Mouse (Mus musculus): ENCODE measurements around the gene Cst9. TPM values are rescaled to one million over a fixed set of nuclear protein-coding genes. Genes with fewer than 3 reads are reported as not detected.

Cst9 gene
- not detected in 2 replicates for total RNA-seq (2021)
- long read RNA-seq, experiment 1: 0 reads
- long read RNA-seq, experiment 2: 0 reads

DNA sequence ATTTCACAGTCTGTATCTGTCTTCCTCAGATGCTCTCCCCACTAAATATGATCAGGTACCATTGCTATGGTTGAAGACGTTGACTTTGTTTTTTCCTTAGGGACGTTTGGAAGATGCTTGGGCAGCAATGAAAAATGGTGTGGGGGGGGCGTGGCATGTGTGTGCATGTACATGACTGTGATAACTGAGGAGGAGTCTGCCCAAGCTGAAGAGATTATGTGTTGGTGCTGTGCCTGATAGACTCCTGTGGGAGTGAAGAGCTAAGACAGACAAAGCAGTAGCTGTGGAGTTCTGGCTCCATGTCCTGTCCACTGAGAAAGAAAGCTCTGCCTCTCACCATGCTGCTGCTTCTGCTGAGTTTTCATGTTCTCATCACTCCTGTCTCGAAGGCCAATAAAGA lies at the start of gene Cst9:
Gene Cst9 (plus strand): TSS at position 236 of the 400 bp plus-strand sequence.
- no peak for DNase-seq

GRCm38 (mm10) chr2:148789142-148789541 lies 45.8 kb upstream of the Cst9 start, which contains the start of gene Cst12:
Gene Cst12 (plus strand): TSS chr2:148789361.
- DNase-seq: no peak

GRCm38 (mm10) chr2:148798485-148798884 lies 36.5 kb upstream of the Cst9 start, which contains the start of gene Cst8:
Gene Cst8 (plus strand): TSS chr2:148798785.
- no peak for DNase-seq

GRCm38 (mm10) chr2:148801491-148801921 lies 33.4 kb upstream of the Cst9 start:
- DNase-seq: no peak

GRCm38 (mm10) chr2:148806696-148807095 lies 28.3 kb upstream of the Cst9 start:
- DNase-seq: no peak

DNA sequence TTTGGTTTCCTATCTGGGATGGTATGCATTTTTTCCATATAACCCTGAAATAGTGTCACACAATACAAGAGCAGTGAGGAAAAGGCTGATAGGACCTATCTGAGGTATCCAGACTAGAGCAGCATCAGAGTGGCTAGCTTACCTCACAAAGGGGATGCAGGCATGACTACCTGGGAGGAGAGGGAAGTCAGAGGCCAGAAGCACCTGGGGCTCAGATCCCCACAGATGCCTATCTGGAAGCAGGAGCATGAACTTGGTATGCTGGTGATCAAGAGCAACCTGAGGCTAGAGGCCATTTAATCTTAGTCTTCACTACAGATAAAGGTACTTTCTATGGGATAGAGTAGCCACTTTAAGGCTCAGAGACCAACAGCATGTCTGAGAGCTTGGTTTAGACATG lies 15.0 kb upstream of the Cst9 start, which contains the start of gene Cst13:
Gene Cst13 (plus strand): TSS at position 173 of the 400 bp plus-strand sequence.
- DNase-seq: no peak

DNA sequence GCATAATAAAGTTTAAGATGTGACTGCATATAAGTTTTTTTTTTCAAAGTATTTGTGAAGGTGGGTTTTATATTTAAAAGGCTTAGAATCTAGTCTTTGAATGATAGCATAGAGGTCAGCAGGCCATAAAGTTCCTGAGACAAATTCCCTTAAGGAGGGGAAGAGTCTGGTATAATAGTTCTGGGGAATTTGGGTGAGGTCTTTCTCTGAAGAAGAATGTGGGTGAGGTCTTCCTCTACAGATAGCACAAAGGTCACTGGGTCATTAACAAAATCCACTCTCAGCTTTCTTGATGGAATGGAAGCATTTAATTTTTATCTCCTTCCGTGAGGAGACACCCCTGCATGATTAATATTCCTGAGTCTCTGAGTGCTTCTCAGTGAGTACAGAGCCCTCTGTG lies 9.0 kb upstream of the Cst9 start:
- DNase-seq: no peak

DNA sequence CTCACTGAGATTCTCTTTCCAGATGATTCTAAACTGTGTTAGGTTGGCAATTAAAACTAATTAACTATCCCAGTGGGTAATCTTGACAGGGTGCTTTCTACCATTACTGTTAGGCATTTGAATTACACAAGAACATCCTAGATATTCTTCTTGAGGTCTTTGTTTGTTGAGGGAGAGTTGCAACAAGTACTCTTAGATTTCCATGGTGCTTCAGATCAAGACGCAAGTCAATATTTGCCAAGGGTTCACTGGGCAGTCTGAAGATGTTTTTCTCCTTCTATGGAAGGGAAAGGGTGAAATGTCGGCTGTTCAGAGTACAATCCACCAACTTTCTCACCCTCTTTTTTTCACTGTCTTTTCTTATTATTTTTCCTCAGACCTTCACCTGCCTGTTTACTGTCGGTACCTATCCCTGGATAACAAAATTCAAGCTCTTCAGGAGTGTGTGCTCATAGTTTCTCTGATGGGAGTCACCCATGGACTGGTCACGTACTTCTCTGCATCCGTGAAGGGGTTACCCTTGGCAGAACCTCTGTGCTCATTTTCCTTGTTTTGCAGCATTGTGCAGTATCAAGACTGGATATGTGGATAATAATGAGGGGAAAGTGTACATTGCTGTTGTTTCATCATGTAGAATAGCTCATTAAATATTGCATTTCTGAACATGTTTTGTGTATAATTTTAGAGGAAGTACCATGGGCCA lies 3.3 kb downstream of the Cst9 start:
- DNase-seq: no peak

DNA sequence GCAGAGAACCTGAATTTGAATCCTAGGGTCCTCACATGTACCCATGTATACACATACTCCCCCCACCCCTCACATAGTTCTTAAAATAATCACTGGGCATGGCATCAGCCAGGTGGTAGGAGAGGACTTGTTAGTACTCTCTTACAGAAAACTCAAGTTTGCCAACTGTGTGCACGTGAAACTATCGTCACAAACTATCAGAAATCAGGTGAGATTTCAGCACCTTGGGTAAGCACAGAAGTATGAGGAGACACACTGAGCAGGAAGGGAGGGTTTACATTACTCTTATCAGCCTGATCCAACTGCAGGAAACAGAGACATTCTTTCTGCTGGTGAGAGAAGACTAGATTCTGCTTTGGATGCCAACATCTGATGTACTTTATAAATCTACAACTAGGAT lies 4.3 kb downstream of the Cst9 start:
- DNase-seq: no peak

DNA sequence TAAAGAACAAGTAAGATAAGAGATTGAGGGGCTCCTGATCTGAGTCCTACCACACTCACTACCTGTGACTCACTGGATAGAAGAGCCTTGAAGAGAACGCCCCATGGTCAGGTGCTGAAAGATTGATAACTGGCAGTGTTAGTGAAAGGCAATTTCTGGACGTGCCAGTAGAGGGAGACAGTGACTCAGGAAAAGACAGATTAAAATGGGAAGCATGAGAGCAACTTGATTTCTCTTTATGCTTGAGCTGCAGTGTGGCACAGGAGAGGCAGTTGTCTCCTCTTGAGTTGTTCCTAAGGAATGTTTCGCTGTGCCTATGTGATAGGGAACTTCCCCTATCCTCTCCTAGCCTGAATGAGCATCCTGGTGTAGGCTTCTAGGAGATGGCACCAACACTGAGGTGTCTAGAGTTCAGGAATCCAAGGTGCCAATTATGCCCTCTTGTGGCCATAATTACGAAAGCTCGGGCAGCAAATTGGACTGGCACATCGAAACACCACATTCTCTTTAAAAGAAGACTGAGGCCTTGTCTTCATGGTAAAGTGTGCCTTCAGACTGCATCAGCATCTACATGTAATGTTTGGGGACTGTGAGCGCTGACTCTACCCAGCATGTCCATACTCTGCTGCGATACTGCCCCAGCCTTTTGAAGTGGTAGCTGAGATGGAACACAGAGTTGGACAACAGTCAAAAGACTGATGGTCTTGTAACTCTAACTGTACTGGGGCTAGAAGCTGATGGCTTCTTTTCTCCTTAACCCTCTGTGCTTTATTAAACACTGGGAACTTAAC lies 16.4 kb downstream of the Cst9 start:
- peak; percentile 81 for DNase-seq

GRCm38 (mm10) chr2:148856630-148857400 lies 21.9 kb downstream of the Cst9 start:
- DNase-seq: peak; percentile 14

DNA sequence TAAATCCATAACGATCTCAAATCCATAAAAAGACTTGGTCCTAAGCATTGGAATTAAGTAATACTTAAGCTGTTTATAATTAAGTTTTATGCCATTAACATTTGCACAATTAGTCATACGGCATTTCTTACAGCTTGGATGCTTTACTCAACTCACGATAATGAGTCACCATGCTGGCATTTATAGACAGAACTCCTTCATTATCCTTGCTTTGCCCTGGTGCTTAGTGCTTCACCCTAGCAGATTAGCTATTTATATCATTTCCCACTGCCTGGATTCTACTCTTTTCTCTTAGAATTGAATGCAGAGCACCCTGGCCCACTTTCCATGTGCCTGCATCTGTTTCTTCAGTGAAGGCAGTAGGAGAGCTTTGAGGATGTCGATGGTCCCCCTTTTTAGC lies 22.6 kb downstream of the Cst9 start:
- DNase-seq: no peak

- no peak for DNase-seq
These were observed 26.0 kb downstream of the Cst9 start for GRCm38 (mm10) chr2:148860993-148861392.

- no peak for DNase-seq
These were observed 26.7 kb downstream of the Cst9 start for GRCm38 (mm10) chr2:148861693-148862092.

- no peak for DNase-seq
These were observed 30.0 kb downstream of the Cst9 start, which contains the start of gene 9230104L09Rik for GRCm38 (mm10) chr2:148864966-148865365. Gene 9230104L09Rik (minus strand): TSS chr2:148865038.

- DNase-seq: no peak
These were observed 34.0 kb downstream of the Cst9 start for GRCm38 (mm10) chr2:148868959-148869358.

DNA sequence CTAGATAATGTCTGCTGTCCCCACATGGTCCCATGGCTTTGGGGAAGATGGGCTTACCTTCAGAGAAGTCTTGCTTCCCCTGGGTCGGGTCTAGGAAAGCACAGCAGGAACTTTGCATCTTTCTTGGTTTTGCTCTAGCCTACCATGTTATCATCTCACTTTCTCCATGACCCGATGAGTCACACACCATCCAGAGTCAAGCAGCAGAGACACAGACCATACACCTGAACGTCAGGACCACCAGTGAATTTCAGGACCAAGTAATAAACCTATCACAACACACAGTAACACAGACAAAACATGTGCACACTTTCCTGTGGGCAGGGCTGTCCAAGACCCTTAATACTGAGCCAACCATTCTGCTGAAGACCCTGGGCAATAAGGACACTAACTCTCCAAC lies 35.6 kb downstream of the Cst9 start:
- DNase-seq: no peak

- DNase-seq: no peak
These were observed 37.9 kb downstream of the Cst9 start for GRCm38 (mm10) chr2:148872860-148873259.

- DNase-seq: no peak
These were observed 39.3 kb downstream of the Cst9 start for GRCm38 (mm10) chr2:148874224-148874616.

DNA sequence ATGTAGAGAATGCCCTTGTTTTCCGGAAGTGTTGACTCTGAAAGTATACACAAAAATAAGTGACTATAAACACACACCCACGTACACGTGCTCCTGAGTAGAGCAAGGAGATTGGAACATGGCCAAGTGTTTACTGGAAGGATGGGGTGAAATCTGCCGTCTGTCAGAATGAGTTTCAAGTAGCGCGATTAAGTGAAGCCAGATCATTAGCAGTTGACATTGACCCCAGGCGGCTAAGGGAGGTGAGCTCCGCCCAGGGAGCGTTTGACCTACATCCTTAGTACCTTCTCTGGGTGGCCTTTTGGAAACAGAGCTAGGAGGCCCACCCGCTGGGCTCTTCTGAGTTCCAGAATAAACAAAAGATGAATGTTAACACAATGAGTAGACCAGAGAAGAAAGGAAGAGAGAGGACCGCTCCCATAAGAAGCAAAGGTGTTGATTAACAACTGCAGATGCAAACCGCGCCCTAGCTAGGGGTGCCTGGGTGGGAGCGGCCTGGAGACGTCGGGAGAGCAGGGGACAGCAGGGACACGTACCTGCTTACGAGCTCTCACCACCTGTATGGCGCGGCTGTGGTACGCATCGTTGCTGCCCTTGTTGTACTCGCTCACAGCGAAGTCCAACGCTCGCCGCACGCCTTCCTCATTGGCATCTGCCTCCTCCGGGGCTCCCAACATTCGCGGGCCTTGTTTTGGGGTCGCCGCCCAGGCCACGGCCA lies 39.8 kb downstream of the Cst9 start:
- DNase-seq: peak; percentile 48

- peak; percentile 98 for DNase-seq
These were observed 40.4 kb downstream of the Cst9 start, which contains the start of gene Cst3 for GRCm38 (mm10) chr2:148875335-148875811. Gene Cst3 (minus strand): TSS chr2:148875692.
